Mouse (Mus musculus) heart, postnatal 10 days (tissue): ENCODE measurements around the gene Dennd1a. TPM values are rescaled to one million over a fixed set of nuclear protein-coding genes. Genes with fewer than 3 reads are reported as not detected.

Experiments
- DNase-seq, 2 experiments: peaks; one replicate each; pipeline ENCODE4 v3.0.0; 2021
- intact Hi-C: fragments of 180-260 bp; cut with DNase I; formaldehyde crosslinking; loops from one replicate; pipeline ENCODE4 v1.15.1; 2025
- microRNA-seq, 2 experiments: library from miRNA; unstranded; fragments of <30 nt; microRNA quantifications; one replicate each; pipeline ENCODE4 v1.2.0; 2022
- total RNA-seq, 2 experiments: library from RNA; stranded (reverse); gene quantifications; 2 replicates each; pipeline ENCODE4 v1.2.3; 2021

Gene Dennd1a
- total RNA-seq, 2 experiments from 2014 or later: 27.3 to 29.0 TPM

DNA sequence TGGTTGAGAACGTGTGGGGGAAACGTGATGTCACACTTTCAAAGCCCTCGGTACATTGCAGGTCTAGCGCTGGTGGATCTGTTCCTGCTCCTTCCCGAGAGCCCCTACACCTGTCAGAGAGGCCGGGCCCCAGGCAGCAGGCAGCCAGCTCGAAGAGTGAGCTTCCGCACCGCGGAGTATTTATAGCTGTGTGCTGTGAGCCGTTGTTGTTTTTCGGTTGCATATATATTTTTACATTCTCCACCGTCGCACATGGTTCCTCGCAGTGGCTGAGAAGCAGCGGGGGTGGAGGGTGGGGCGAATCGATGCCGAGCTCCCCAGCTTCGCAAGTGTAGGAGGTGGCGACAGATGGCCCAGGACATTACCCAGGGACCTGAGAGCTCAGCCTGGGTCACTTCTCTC is 522.1 kb downstream of the Dennd1a start:
- intact Hi-C loops: no loop called here
- DNase-seq: peak in 1 of 2 experiments; percentile 30

DNA sequence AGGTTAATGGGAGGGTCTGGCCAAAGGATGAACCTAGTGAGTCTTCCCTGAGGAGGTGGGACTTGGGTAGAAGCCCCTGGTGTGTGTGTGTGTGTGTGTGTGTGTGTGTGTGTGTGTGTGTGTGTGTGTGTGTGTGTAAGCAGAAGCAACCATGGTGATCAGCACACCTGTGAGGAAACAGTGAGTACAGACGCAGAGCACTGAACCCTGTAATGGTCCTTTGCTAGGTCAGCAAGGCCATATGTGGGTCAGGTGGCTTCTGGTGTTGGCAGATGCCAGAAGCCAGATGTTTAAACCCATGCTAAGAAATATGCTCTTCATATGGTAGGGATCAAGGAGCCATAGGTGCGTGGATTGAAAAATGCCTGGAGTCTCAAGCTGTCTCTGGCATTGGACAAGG is 522.7 kb downstream of the Dennd1a start:
- no peak for DNase-seq
- intact Hi-C loops: no loop called here

- intact Hi-C loops: no loop called here
- DNase-seq: no peak
Measured at GRCm38 (mm10) chr2:37763638-37764037, 523.6 kb downstream of the Dennd1a start.

- no peak for DNase-seq
- intact Hi-C loops: no loop called here
Measured at GRCm38 (mm10) chr2:37760633-37761032, 526.6 kb downstream of the Dennd1a start.

DNA sequence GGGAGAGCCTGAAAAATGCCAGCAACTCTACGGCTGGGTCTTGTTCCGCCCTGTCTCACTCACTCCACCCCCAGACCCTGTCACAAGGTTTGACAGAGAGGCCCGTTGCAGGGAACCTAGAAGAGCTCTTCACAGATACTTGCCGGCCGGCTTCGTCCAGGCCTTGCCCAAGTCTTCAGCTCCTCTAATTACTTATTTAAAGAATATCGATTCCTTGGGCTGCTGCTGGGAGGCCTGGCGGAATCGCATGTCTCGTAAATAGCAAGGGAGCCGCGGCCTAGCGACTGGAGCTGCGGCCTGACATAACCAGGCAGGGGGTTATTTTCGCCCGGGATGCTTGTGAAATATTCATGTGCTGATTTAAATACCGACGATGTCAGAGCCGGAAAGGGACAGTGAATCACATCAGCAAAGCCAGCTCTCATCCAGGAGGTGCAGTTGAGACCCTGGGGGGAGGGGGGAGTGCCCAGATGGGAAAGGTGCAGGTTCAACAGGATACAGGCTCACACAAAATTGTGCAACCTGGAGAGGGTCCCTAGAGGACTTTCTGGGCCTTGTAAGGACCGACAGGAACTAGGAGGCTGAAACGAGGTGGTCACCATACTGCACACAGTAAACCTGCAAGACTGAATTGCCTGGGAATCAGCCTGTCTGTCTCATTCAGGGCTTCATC is 528.7 kb downstream of the Dennd1a start:
- intact Hi-C loops: no loop called here
- DNase-seq: no peak

DNA sequence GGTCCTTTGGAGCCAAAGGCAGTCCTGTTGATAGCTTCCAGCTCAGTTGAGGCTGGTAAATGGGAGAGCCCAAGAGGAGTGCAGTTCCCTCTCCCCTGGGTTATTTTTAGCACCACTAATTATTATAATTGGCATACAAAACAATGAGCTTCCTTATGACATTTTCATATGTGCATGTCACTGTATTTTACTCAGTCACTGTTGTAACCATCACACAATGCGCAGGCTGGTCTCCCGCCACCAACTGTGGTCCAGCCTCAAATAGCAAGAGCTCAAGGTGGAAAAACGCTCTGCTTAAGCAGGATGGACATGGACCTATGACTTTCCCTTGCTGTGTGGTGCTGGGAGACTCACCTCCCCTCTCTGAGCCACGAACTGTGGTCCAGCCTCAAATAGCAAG is 529.4 kb downstream of the Dennd1a start:
- no peak for DNase-seq
- intact Hi-C loops: no loop called here

GRCm38 (mm10) chr2:37757016-37757415 is 530.2 kb downstream of the Dennd1a start:
- no peak for DNase-seq
- intact Hi-C loops: no loop called here

- intact Hi-C loops: no loop called here
Measured at GRCm38 (mm10) chr2:37756220-37756930, 530.8 kb downstream of the Dennd1a start.

GRCm38 (mm10) chr2:37751114-37751513 is 536.1 kb downstream of the Dennd1a start:
- intact Hi-C loops: no loop called here

More at GRCm38 (mm10) chr2:37756220-37756930, 530.8 kb downstream of the Dennd1a start:
- no peak for DNase-seq

GRCm38 (mm10) chr2:37749323-37749722 is 537.9 kb downstream of the Dennd1a start:
- intact Hi-C loops: loop anchor here (2.0 kb wide), 1 partner anchor 17 kb away; no protein-coding TSS in a partner anchor
- no peak for DNase-seq

More at GRCm38 (mm10) chr2:37751114-37751513, 536.1 kb downstream of the Dennd1a start:
- DNase-seq: no peak

Small RNAs within 50 kb of the gene (microRNA-seq; reads per million reads assigned to microRNA genes)
- gene Gm44455: 0 reads per million in 2 experiments

Other genes starting within 250 kb of the Dennd1a start
- under 1 TPM in 1 of 2 experiments, not detected in 1; 0.15 TPM for gene Lhx2, start 51.9 kb upstream of the Dennd1a start, total RNA-seq
- 10 to 100 TPM; 10.6 to 15.2 TPM for gene Nek6, start 224.3 kb upstream of the Dennd1a start, total RNA-seq